Mouse (Mus musculus) small intestine, adult 2 months (tissue): ENCODE measurements around the gene Hint1. TPM values are rescaled to one million over a fixed set of nuclear protein-coding genes. Genes with fewer than 3 reads are reported as not detected.

Experiments
- H3K27ac ChIP-seq: fragments of 200-500 bp; 2 replicates; pipeline ENCODE4 v1.5.1; 2012; ENCODE audit warnings: low read depth, low read length, control low read depth, inconsistent platforms; ENCODE audit not compliant: insufficient read depth
- H3K27me3 ChIP-seq: fragments of 200-500 bp; 2 replicates; pipeline ENCODE4 v1.6.1; 2012; ENCODE audit warnings: mild to moderate bottlenecking, moderate library complexity, low read length, inconsistent platforms; ENCODE audit not compliant: control insufficient read depth, insufficient read depth
- H3K36me3 ChIP-seq: fragments of 200-500 bp; 2 replicates; pipeline ENCODE4 v1.6.1; 2012; ENCODE audit warnings: mild to moderate bottlenecking, low read length, control low read depth, inconsistent platforms; ENCODE audit not compliant: control insufficient read depth, insufficient read depth
- H3K4me1 ChIP-seq: fragments of 200-500 bp; 2 replicates; pipeline ENCODE4 v1.6.1; 2012; ENCODE audit warnings: low read length, inconsistent platforms, mixed read lengths; ENCODE audit not compliant: control insufficient read depth, insufficient read depth, insufficient read length
- H3K4me3 ChIP-seq: fragments of 200-500 bp; 2 replicates; pipeline ENCODE4 v1.5.1; 2012; ENCODE audit warnings: low read depth, mild to moderate bottlenecking, control low read depth, inconsistent platforms, low read length, moderate library complexity
- CTCF ChIP-seq: fragments of 200-500 bp; IDR thresholded peaks from 2 replicates; pipeline ENCODE4 v1.5.1; 2012; ENCODE audit warnings: low read depth, mild to moderate bottlenecking, control low read depth, inconsistent platforms, low read length, moderate library complexity, mixed read lengths; ENCODE audit not compliant: insufficient replicate concordance, insufficient read length; ENCODE audit errors: extremely low read depth
- POLR2A ChIP-seq: fragments of 200-500 bp; IDR thresholded peaks from 2 replicates; pipeline ENCODE4 v1.6.1; 2012; ENCODE audit warnings: low read depth, mild to moderate bottlenecking, control low read depth, inconsistent platforms, low read length, moderate library complexity
- WGBS: fragments of 180-500 bp; shearing (Covaris S2); methylation state at CpG from one replicate; pipeline ENCODE4 v1.1.7; 2018; 5-methylcytosine and 5-hydroxymethylcytosine counted together
- polyA plus RNA-seq: library from polyadenylated mRNA; depleted of rRNA; stranded (reverse); fragments of >200 nt; gene quantifications from 2 replicates; pipeline ENCODE4 v1.2.3, GENCODE M21; 2012; rRNA removed

The Hint1 gene
- polyA plus RNA-seq, result 371 and 593 TPM in 2 replicates

- WGBS, result under 1% methylated on average over 102 of the region's 107 CpGs
- H3K4me3 ChIP-seq, result peak within 1 kb of the TSS; percentile 97
- peak within 1 kb of the TSS; percentile 95 for H3K27ac ChIP-seq
- H3K36me3 ChIP-seq, result peaks cover 15% of the 10 kb centered on the region
- no peaks in the 10 kb centered on the region for H3K27me3 ChIP-seq
- H3K4me1 ChIP-seq, result peaks cover 4% of the 10 kb centered on the region
- TF ChIP-seq POLR2A, result peak; percentile 82
- 0 out of 2 replicates have a peak, but pooled peaks have one; percentile 3 for TF ChIP-seq CTCF
Observed at GRCm38 (mm10) chr11:54866119-54867048, at the start of gene Hint1. Hint1 (plus strand) TSS chr11:54866383.

GRCm38 (mm10) chr11:54817449-54817848, 48.7 kb upstream of the Hint1 start:
- Histone ChIP-seq H3K27ac (no peak overlapping the region), H3K27me3 (no peaks in the 10 kb centered on the region), H3K36me3 (no peaks in the 10 kb centered on the region), H3K4me1 (peaks cover 5% of the 10 kb centered on the region; the same call in 1 of the 2 replicates), H3K4me3 (no peak overlapping the region)
- TF ChIP-seq CTCF (no peak), POLR2A (no peak)
- 48% methylated on average over 4 of the region's 4 CpGs for WGBS

- no peak overlapping the region for H3K27ac ChIP-seq
- 81% methylated on average over 7 of the region's 7 CpGs for WGBS
- peaks cover 2% of the 10 kb centered on the region; the same call in 1 of the 2 replicates for H3K4me1 ChIP-seq
- H3K36me3 ChIP-seq, result no peaks in the 10 kb centered on the region
- no peak overlapping the region for H3K4me3 ChIP-seq
- no peak for TF ChIP-seq POLR2A
- TF ChIP-seq CTCF, result no peak
- H3K27me3 ChIP-seq, result no peaks in the 10 kb centered on the region
Observed at GRCm38 (mm10) chr11:54819489-54819888, 46.7 kb upstream of the Hint1 start.

DNA sequence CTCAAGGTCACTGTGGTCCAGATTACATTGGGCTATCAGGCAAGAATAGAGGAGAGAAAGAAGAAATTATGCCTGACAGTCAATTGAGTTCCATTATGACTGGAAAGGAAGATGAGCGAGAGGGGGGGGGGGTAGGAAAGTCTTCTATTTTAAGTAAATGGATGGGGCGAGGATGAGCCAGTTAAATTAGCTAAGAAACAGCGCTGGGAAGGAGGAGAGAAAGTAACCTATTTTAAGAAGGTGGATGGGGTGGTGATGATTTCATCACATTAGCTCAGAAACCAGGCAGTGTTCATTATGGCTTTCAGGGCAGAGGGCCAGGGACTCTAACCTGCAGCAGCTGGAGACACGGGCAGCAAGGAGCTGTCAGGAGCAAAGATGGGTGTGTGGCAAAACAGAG, 42.7 kb upstream of the Hint1 start:
- Histone ChIP-seq H3K27me3 (no peaks in the 10 kb centered on the region), H3K4me1 (no peaks in the 10 kb centered on the region), H3K4me3 (no peak overlapping the region), H3K27ac (no peak overlapping the region), H3K36me3 (no peaks in the 10 kb centered on the region)
- 73% methylated on average over 4 of the region's 4 CpGs for WGBS
- no peak for TF ChIP-seq CTCF
- TF ChIP-seq POLR2A, result no peak

DNA sequence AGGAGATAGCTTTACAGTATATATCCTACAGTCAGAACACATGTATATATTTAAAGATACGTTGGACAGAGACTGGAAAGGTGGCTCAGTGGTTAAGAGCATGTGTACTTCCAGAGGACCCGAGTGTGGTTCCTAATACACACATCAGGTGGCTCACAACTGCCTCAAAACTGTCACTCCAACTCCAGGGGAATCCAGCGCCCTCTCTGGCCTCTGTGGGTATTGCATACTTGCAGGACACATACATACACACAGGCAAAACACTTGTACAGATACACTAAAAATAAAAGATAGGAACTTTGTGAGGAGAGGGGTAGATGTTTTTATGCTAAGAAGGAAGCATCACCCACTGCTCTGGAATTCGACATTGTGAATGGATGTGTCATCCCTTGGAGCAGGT, 40.4 kb upstream of the Hint1 start:
- 80% methylated on average over 4 of the region's 4 CpGs for WGBS
- no peak overlapping the region for H3K4me3 ChIP-seq
- no peaks in the 10 kb centered on the region for H3K4me1 ChIP-seq
- no peaks in the 10 kb centered on the region for H3K36me3 ChIP-seq
- H3K27ac ChIP-seq, result no peak overlapping the region
- no peaks in the 10 kb centered on the region for H3K27me3 ChIP-seq
- TF ChIP-seq POLR2A (no peak), CTCF (no peak)

DNA sequence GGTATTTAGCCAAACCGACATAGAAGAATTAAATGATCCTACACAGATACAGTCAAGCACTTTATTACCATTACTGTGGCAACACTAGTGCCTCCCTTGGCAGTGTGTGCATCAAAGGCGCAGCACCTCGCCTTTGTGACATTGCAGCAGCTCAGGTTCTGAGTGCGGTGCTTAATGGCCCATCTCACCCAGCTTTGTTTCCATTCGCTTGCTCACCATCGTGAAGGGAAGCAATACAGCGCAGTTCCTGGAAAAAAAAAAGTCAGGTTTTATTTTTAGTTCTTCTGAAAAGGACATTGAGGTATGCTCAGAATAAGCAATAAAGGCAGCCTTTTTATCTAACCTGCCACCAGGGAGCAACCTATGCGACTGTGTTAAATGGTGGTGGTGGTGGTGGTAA, 39.4 kb upstream of the Hint1 start:
- H3K4me1 ChIP-seq, result no peaks in the 10 kb centered on the region
- no peaks in the 10 kb centered on the region for H3K36me3 ChIP-seq
- TF ChIP-seq CTCF, result no peak
- no peak for TF ChIP-seq POLR2A
- no peaks in the 10 kb centered on the region for H3K27me3 ChIP-seq
- 92% methylated on average over 8 of the region's 8 CpGs for WGBS
- H3K27ac ChIP-seq, result no peak overlapping the region
- H3K4me3 ChIP-seq, result no peak overlapping the region

- Histone ChIP-seq H3K27me3 (no peaks in the 10 kb centered on the region), H3K27ac (no peak overlapping the region), H3K36me3 (no peaks in the 10 kb centered on the region), H3K4me3 (no peak overlapping the region), H3K4me1 (no peaks in the 10 kb centered on the region)
- TF ChIP-seq CTCF (no peak), POLR2A (no peak)
- WGBS, result 81% methylated on average over 4 of the region's 4 CpGs
Observed at GRCm38 (mm10) chr11:54833833-54834232, 32.4 kb upstream of the Hint1 start.

GRCm38 (mm10) chr11:54834596-54834995, 31.6 kb upstream of the Hint1 start:
- no peaks in the 10 kb centered on the region for H3K36me3 ChIP-seq
- TF ChIP-seq CTCF (no peak), POLR2A (no peak)
- no peaks in the 10 kb centered on the region for H3K4me1 ChIP-seq
- H3K4me3 ChIP-seq, result no peak overlapping the region
- no peaks in the 10 kb centered on the region for H3K27me3 ChIP-seq
- no peak overlapping the region for H3K27ac ChIP-seq
- WGBS, result 70% methylated on average over 2 of the region's 2 CpGs
